Mouse (Mus musculus) heart, postnatal 0 days (tissue): ENCODE results near the gene Adgrg1. TPM values are rescaled to one million over a fixed set of nuclear protein-coding genes. Genes with fewer than 3 reads are reported as not detected.

Experiments
- ATAC-seq: fragments of 200-750 bp; cut with Nextera tagmentation; 2 replicates; pipeline ENCODE4 v1.8.0; 2017; ENCODE audit warnings: low read depth, moderate number of reproducible peaks, moderate library complexity; ENCODE audit not compliant: insufficient read depth
- DNase-seq: peaks from one replicate; pipeline ENCODE4 v3.0.0-alpha.2; 2016; ENCODE audit warnings: low spot score
- H3K27ac ChIP-seq: fragments of 300-500 bp; sonication (generic); 2 replicates; pipeline ENCODE4 v1.5.1; 2014; ENCODE audit warnings: low read depth, mild to moderate bottlenecking
- H3K27me3 ChIP-seq: fragments of 300-500 bp; sonication (generic); 2 replicates; pipeline ENCODE4 v1.6.1; 2014; ENCODE audit warnings: low read length, mixed read lengths; ENCODE audit not compliant: control insufficient read depth, insufficient read depth
- H3K36me3 ChIP-seq: fragments of 300-500 bp; sonication (generic); replicated peaks from 2 replicates; pipeline ENCODE4 v1.6.1; 2014; ENCODE audit warnings: low read length, mixed read lengths; ENCODE audit not compliant: control insufficient read depth, insufficient read depth
- H3K4me1 ChIP-seq: fragments of 300-500 bp; sonication (generic); 2 replicates; pipeline ENCODE4 v1.6.1; 2014; ENCODE audit warnings: antibody characterized with exemption; ENCODE audit not compliant: control insufficient read depth, insufficient read depth
- H3K4me2 ChIP-seq: fragments of 300-500 bp; sonication (generic); 2 replicates; pipeline ENCODE4 v1.6.1; 2014; ENCODE audit warnings: low read depth, mild to moderate bottlenecking, low read length, moderate library complexity
- H3K4me3 ChIP-seq: fragments of 300-500 bp; sonication (generic); 2 replicates; pipeline ENCODE4 v1.5.1; 2014; ENCODE audit warnings: low read depth, low read length
- H3K9ac ChIP-seq: fragments of 300-500 bp; sonication (generic); replicated peaks from 2 replicates; pipeline ENCODE4 v1.6.1; 2014; ENCODE audit warnings: low read depth, low read length, mixed read lengths
- H3K9me3 ChIP-seq: fragments of 300-500 bp; sonication (generic); replicated peaks from 2 replicates; pipeline ENCODE4 v1.6.1; 2016; ENCODE audit warnings: low read length; ENCODE audit not compliant: control insufficient read depth
- CTCF ChIP-seq: IDR thresholded peaks from 2 replicates; pipeline ENCODE4 v1.5.1; 2016; ENCODE audit warnings: antibody characterized with exemption, control low read depth, low read depth
- EP300 ChIP-seq: IDR thresholded peaks from 2 replicates; pipeline ENCODE4 v1.6.1; 2016; ENCODE audit warnings: antibody characterized with exemption, low read depth
- WGBS: fragments of 180-500 bp; shearing (Covaris S2); extraction: QIAGEN DNeasy Blood & Tissue Kit; methylation state at CpG from one replicate; pipeline ENCODE4 v1.1.7; 2014; 5-methylcytosine and 5-hydroxymethylcytosine counted together
- polyA plus RNA-seq: library from polyadenylated mRNA; unstranded; fragments of >200 nt; fragmentation: Nextera tagmentation; extraction: Ambion mirVana; gene quantifications from 2 replicates; pipeline ENCODE4 v1.2.1, GENCODE M21; 2015
- total RNA-seq: library from RNA; depleted of rRNA; stranded (reverse); fragments of >200 nt; gene quantifications from 2 replicates; pipeline ENCODE4 v1.2.3, GENCODE M21; 2014; ENCODE audit warnings: low replicate concordance

The Adgrg1 gene
- total and polyA plus RNA-seq, 2 experiments from 2014 or later = 6.6 to 19.2 TPM

GRCm38 (mm10) chr8:95017969-95018635 is 43.6 kb downstream of the Adgrg1 start:
- H3K4me2 ChIP-seq = no peak overlapping the region

GRCm38 (mm10) chr8:95020293-95020777 is 45.8 kb downstream of the Adgrg1 start:
- H3K27me3 ChIP-seq = no peaks in the 10 kb centered on the region
- no peak for TF ChIP-seq EP300
- no peak for TF ChIP-seq CTCF
- ATAC-seq (peak; percentile 71), DNase-seq (no peak)
- peak overlapping the region; percentile 33; the same call in 1 of the 2 replicates for H3K4me2 ChIP-seq
- H3K9ac ChIP-seq = no peak overlapping the region
- peak overlapping the region; percentile 67 for H3K27ac ChIP-seq
- H3K9me3 ChIP-seq = no peaks in the 10 kb centered on the region
- 0 out of 2 replicates have a peak, but pooled peaks cover 4% of the 10 kb centered on the region for H3K4me1 ChIP-seq
- WGBS = 23% methylated on average over 12 of the region's 12 CpGs
- no peaks in the 10 kb centered on the region for H3K36me3 ChIP-seq
- H3K4me3 ChIP-seq = 0 out of 2 replicates have a peak overlapping the region, but pooled peaks have one; percentile 7

More at GRCm38 (mm10) chr8:95017969-95018635, 43.6 kb downstream of the Adgrg1 start:
- whole genome bisulfite sequencing = 42% methylated on average over 9 of the region's 9 CpGs
- Histone ChIP-seq H3K9ac (no peak overlapping the region), H3K4me3 (no peak overlapping the region), H3K27me3 (no peaks in the 10 kb centered on the region), H3K4me1 (0 out of 2 replicates have a peak, but pooled peaks cover 4% of the 10 kb centered on the region), H3K36me3 (no peaks in the 10 kb centered on the region), H3K9me3 (no peaks in the 10 kb centered on the region), H3K27ac (no peak overlapping the region)
- TF ChIP-seq CTCF (no peak), EP300 (no peak)
- ATAC-seq (no peak), DNase-seq (no peak)

GRCm38 (mm10) chr8:95020821-95021220 is 46.3 kb downstream of the Adgrg1 start:
- no peaks in the 10 kb centered on the region for H3K9me3 ChIP-seq
- 58% methylated on average over 10 of the region's 10 CpGs for WGBS
- no peaks in the 10 kb centered on the region for H3K36me3 ChIP-seq
- no peak for ATAC-seq
- no peaks in the 10 kb centered on the region for H3K27me3 ChIP-seq
- no peak overlapping the region for H3K4me3 ChIP-seq
- 0 out of 2 replicates have a peak, but pooled peaks cover 4% of the 10 kb centered on the region for H3K4me1 ChIP-seq
- H3K4me2 ChIP-seq = peak overlapping the region; percentile 33; the same call in 1 of the 2 replicates
- DNase-seq = no peak
- TF ChIP-seq EP300 = no peak
- no peak for TF ChIP-seq CTCF
- H3K27ac ChIP-seq = peak overlapping the region; percentile 67
- H3K9ac ChIP-seq = no peak overlapping the region

- Histone ChIP-seq H3K27me3 (no peaks in the 10 kb centered on the region), H3K9ac (no peak overlapping the region), H3K4me2 (no peak overlapping the region), H3K27ac (no peak overlapping the region), H3K4me3 (no peak overlapping the region), H3K9me3 (no peaks in the 10 kb centered on the region), H3K4me1 (0 out of 2 replicates have a peak, but pooled peaks cover 4% of the 10 kb centered on the region), H3K36me3 (no peaks in the 10 kb centered on the region)
- TF ChIP-seq CTCF (no peak), EP300 (no peak)
- DNase-seq = no peak
- WGBS = 28% methylated on average over 8 of the region's 8 CpGs
- ATAC-seq = no peak
Observed at GRCm38 (mm10) chr8:95023201-95023600, 48.6 kb downstream of the Adgrg1 start.

GRCm38 (mm10) chr8:95024387-95024786 is 49.8 kb downstream of the Adgrg1 start:
- no peaks in the 10 kb centered on the region for H3K27me3 ChIP-seq
- H3K9ac ChIP-seq = no peak overlapping the region
- H3K9me3 ChIP-seq = no peaks in the 10 kb centered on the region
- no peak for DNase-seq
- 0 out of 2 replicates have a peak, but pooled peaks cover 4% of the 10 kb centered on the region for H3K4me1 ChIP-seq
- H3K4me2 ChIP-seq = no peak overlapping the region
- TF ChIP-seq EP300 (no peak), CTCF (no peak)
- H3K4me3 ChIP-seq = no peak overlapping the region
- H3K36me3 ChIP-seq = no peaks in the 10 kb centered on the region
- no peak overlapping the region for H3K27ac ChIP-seq
- no peak for ATAC-seq
- WGBS = 62% methylated on average over 4 of the region's 4 CpGs
